Mouse (Mus musculus) midbrain, embryonic 16.5 days (tissue): ENCODE measurements at regions not wholly inside any gene's neighbourhood (a gene's known extent, or its start where the extent isn't known, plus 50 kb on each side); places are given as distances from the start of the nearest gene placed in this dataset.

Experiments used
- ATAC-seq: fragments of 200-750 bp; cut with Nextera tagmentation; 2 replicates; pipeline ENCODE4 v1.8.0; 2017; ENCODE audit warnings: moderate TSS enrichment
- H3K27ac ChIP-seq: fragments of 300-500 bp; sonication (generic); 2 replicates; pipeline ENCODE4 v1.5.1; 2014; ENCODE audit warnings: mild to moderate bottlenecking, low read length, mixed read lengths
- H3K27me3 ChIP-seq: fragments of 300-500 bp; sonication (generic); 2 replicates; pipeline ENCODE4 v1.6.1; 2014; ENCODE audit warnings: low read depth, low read length, mixed read lengths; ENCODE audit not compliant: control insufficient read depth, insufficient read depth
- H3K36me3 ChIP-seq: fragments of 300-500 bp; sonication (generic); 2 replicates; pipeline ENCODE4 v1.6.1; 2014; ENCODE audit warnings: mild to moderate bottlenecking, low read length, moderate library complexity, mixed read lengths; ENCODE audit not compliant: control insufficient read depth, insufficient read depth
- H3K4me1 ChIP-seq: fragments of 300-500 bp; sonication (generic); 2 replicates; pipeline ENCODE4 v1.6.1; 2014; ENCODE audit warnings: mild to moderate bottlenecking, low read length, mixed read lengths; ENCODE audit not compliant: control insufficient read depth, insufficient read depth
- H3K4me2 ChIP-seq: fragments of 300-500 bp; sonication (generic); 2 replicates; pipeline ENCODE4 v1.6.1; 2014; ENCODE audit warnings: mild to moderate bottlenecking, low read length, mixed read lengths
- H3K4me3 ChIP-seq: fragments of 300-500 bp; sonication (generic); 2 replicates; pipeline ENCODE4 v1.5.1; 2014; ENCODE audit warnings: low read depth, mild to moderate bottlenecking, low read length, moderate library complexity, mixed read lengths
- H3K9ac ChIP-seq: fragments of 300-500 bp; sonication (generic); 2 replicates; pipeline ENCODE4 v1.6.1; 2014; ENCODE audit warnings: low read depth, low read length, mixed read lengths
- H3K9me3 ChIP-seq: fragments of 300-500 bp; sonication (generic); replicated peaks from 2 replicates; pipeline ENCODE4 v1.6.1; 2014; ENCODE audit warnings: mild to moderate bottlenecking, low read length, mixed read lengths; ENCODE audit not compliant: control insufficient read depth, poor library complexity, severe bottlenecking
- WGBS: fragments of 180-500 bp; shearing (Covaris S2); extraction: QIAGEN DNeasy Blood & Tissue Kit; methylation state at CpG from one replicate; pipeline ENCODE4 v1.1.7; 2014; 5-methylcytosine and 5-hydroxymethylcytosine counted together

DNA sequence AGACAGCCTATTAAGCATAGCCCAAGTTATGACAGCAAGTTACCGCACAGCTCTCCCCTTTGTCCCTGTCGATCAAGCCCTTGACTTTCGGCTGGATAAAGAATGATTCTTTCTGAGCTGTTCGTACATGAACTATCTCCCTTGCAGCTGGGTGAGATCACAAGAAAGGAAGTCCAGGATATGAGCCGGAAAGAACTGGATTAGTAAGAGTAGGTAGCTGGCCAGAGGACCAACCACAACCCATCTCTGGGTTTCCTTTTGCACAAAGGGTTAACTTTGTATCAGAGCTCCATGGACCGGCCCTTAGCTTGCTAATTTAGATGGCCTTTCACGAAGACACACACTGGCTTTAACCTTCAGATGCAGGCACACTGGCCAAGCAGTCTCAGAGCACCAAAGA lies 153.3 kb upstream of the Spdye4c start:
- Histone ChIP-seq H3K27ac (no peak overlapping the region), H3K27me3 (no peaks in the 10 kb centered on the region), H3K4me1 (no peaks in the 10 kb centered on the region), H3K9ac (no peak overlapping the region), H3K36me3 (no peaks in the 10 kb centered on the region), H3K4me3 (no peak overlapping the region), H3K4me2 (no peak overlapping the region), H3K9me3 (no peaks in the 10 kb centered on the region)
- WGBS, result 71% methylated on average over 7 of the region's 7 CpGs
- no peak for ATAC-seq

- ATAC-seq, result no peak
- no peak overlapping the region for H3K4me2 ChIP-seq
Observed at GRCm38 (mm10) chr2:128438161-128438822, 152.7 kb upstream of the Spdye4c start.

DNA sequence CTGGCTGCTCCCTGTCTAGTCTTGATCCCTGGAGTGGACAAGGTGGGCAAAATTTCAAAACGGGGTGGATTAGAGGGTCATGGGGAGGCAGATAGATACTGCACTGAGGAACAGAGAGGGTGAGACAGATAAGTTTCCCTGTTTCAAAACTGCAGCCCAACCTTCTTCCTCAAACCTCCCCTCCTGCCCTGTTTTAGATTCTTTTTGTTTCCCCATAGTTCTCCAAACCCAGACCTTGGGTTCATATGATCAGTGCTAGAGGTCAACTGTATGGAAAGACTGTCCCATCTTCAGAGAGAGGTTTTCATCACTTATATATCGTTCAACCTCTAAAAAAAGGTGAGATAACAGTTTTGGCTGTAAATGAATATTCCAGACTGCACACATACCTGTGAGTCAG lies 152.1 kb upstream of the Spdye4c start:
- no peak overlapping the region for H3K9ac ChIP-seq
- no peaks in the 10 kb centered on the region for H3K27me3 ChIP-seq
- no peak for ATAC-seq
- no peaks in the 10 kb centered on the region for H3K36me3 ChIP-seq
- no peak overlapping the region for H3K27ac ChIP-seq
- no peaks in the 10 kb centered on the region for H3K4me1 ChIP-seq
- no peaks in the 10 kb centered on the region for H3K9me3 ChIP-seq
- 69% methylated on average over 2 of the region's 2 CpGs for WGBS
- H3K4me2 ChIP-seq, result no peak overlapping the region
- H3K4me3 ChIP-seq, result no peak overlapping the region

More at GRCm38 (mm10) chr2:128438161-128438822, 152.7 kb upstream of the Spdye4c start:
- no peaks in the 10 kb centered on the region for H3K4me1 ChIP-seq
- no peaks in the 10 kb centered on the region for H3K27me3 ChIP-seq
- H3K9ac ChIP-seq, result no peak overlapping the region
- H3K27ac ChIP-seq, result no peak overlapping the region
- H3K36me3 ChIP-seq, result no peaks in the 10 kb centered on the region
- no peaks in the 10 kb centered on the region for H3K9me3 ChIP-seq
- no peak overlapping the region for H3K4me3 ChIP-seq
- WGBS, result 68% methylated on average over 12 of the region's 12 CpGs

DNA sequence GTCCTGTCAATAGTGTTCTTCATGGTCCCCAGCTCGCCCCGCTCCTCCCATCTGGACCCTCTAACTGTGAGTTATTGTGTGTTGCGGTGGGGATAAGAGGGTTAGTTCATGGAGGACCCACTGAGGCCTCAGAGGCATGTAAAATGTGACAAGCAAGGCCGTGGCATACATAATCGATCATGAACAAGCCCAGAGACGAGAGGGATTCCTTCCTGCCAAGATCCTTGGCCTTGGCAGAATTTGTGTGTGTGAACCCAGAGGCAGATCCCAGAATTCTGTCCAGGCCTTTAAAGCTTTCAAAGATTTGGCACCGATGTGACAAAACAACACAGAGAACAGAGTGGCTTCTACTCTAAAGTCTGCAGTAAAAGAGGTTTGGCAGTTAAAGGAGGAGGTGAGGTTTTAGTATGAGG lies 146.4 kb upstream of the Spdye4c start:
- no peaks in the 10 kb centered on the region for H3K36me3 ChIP-seq
- no peak overlapping the region for H3K4me2 ChIP-seq
- H3K27me3 ChIP-seq, result no peaks in the 10 kb centered on the region
- no peak overlapping the region for H3K9ac ChIP-seq
- H3K9me3 ChIP-seq, result no peaks in the 10 kb centered on the region
- no peak overlapping the region for H3K27ac ChIP-seq
- no peak overlapping the region for H3K4me3 ChIP-seq
- H3K4me1 ChIP-seq, result no peaks in the 10 kb centered on the region
- ATAC-seq, result peak; percentile 68
- WGBS, result 68% methylated on average over 7 of the region's 7 CpGs

DNA sequence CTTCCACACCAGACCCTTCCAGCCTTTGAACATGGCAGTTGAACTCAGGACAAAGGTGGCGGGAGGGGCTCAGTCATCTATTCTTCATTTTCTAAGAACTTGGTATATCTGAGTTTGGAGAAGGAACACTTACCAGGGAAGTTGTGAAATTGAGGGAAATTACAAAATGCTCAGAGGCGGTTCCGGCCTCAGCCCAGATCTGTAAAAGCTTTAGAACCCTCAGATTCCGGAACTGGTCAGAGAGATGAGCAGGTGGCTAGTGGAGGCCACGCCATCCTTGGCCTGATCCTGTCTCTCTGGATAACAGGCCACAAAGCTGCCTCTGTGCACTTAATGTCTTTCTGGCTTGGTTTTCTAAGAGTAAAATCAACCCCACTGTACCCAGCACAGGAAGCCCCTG lies 145.6 kb upstream of the Spdye4c start:
- 97% methylated on average over 5 of the region's 5 CpGs for WGBS
- H3K9me3 ChIP-seq, result no peaks in the 10 kb centered on the region
- ATAC-seq, result no peak

DNA sequence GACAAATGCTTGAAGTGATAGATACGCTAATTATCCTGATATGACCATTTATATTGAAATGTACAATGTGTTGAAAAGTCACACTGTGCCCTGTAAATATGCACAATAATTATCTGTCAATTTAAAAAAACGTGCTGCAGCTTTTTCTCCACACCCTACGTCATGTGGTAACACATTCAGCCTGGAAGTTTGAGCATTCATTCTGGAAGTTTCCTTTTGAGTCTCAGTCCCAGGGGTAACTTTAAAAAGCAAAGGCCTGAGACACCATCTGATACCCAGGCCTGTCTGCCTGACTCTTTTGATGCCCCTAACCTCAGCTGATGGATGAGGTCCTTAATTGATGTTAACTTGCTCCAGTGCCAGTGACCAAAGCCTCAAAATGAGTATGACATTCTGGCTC lies 141.7 kb upstream of the Spdye4c start:
- WGBS, result 77% methylated on average over 3 of the region's 3 CpGs
- H3K36me3 ChIP-seq, result no peaks in the 10 kb centered on the region
- H3K4me3 ChIP-seq, result no peak overlapping the region
- H3K27ac ChIP-seq, result no peak overlapping the region
- no peaks in the 10 kb centered on the region for H3K27me3 ChIP-seq
- H3K4me2 ChIP-seq, result no peak overlapping the region
- H3K9me3 ChIP-seq, result no peaks in the 10 kb centered on the region
- ATAC-seq, result no peak
- no peak overlapping the region for H3K9ac ChIP-seq
- no peaks in the 10 kb centered on the region for H3K4me1 ChIP-seq

More for the DNA sequence above, 145.6 kb upstream of the Spdye4c start:
- Histone ChIP-seq H3K4me1 (no peaks in the 10 kb centered on the region), H3K9ac (no peak overlapping the region), H3K27ac (no peak overlapping the region), H3K4me2 (no peak overlapping the region), H3K4me3 (no peak overlapping the region), H3K27me3 (no peaks in the 10 kb centered on the region), H3K36me3 (no peaks in the 10 kb centered on the region)

- WGBS, result 93% methylated on average over 4 of the region's 4 CpGs
- no peak overlapping the region for H3K9ac ChIP-seq
- ATAC-seq, result no peak
- no peaks in the 10 kb centered on the region for H3K4me1 ChIP-seq
- no peaks in the 10 kb centered on the region for H3K9me3 ChIP-seq
- no peaks in the 10 kb centered on the region for H3K36me3 ChIP-seq
- H3K4me2 ChIP-seq, result no peak overlapping the region
- no peaks in the 10 kb centered on the region for H3K27me3 ChIP-seq
- no peak overlapping the region for H3K4me3 ChIP-seq
- H3K27ac ChIP-seq, result no peak overlapping the region
Observed at GRCm38 (mm10) chr2:128450045-128450444, 141.0 kb upstream of the Spdye4c start.

DNA sequence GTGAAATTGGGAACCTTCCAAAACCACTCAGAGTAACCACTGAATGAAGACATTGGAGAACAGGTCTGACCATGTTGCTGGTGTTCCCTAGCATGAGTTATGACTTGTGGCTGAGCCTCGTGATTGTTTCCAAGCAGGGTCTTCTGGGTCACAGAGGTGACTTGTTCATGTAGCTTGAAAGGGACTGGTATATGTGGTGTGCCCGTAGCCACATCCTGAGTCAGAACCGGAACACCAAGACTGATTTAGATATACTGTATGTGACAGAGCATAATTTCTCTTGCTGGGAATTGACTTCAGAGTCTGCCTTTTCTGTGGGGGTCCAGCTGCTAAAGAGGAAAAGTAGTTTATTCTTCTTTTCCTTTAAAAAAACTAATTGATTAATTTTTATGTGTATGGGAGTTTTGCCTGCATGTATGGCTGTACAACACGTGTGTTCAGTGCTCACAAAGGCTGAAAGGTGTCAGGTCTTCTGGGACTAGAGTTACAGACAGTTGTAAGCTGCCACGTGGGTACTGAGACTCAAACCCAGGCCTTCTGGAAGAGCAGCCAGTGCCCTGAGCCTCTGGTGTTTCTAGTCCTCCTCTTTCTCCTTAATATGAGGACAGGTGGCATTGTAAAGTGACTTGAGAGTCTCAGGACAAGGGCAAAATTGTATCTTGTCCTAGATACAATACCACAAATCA lies 139.3 kb upstream of the Spdye4c start:
- no peaks in the 10 kb centered on the region for H3K4me1 ChIP-seq
- H3K4me3 ChIP-seq, result no peak overlapping the region
- no peak overlapping the region for H3K27ac ChIP-seq
- 74% methylated on average over 5 of the region's 5 CpGs for WGBS
- no peak overlapping the region for H3K9ac ChIP-seq
- no peak overlapping the region for H3K4me2 ChIP-seq
- no peak for ATAC-seq
- H3K36me3 ChIP-seq, result no peaks in the 10 kb centered on the region
- no peaks in the 10 kb centered on the region for H3K9me3 ChIP-seq
- H3K27me3 ChIP-seq, result no peaks in the 10 kb centered on the region

- Histone ChIP-seq H3K27ac (no peak overlapping the region), H3K4me1 (no peaks in the 10 kb centered on the region), H3K9me3 (no peaks in the 10 kb centered on the region), H3K27me3 (no peaks in the 10 kb centered on the region), H3K36me3 (no peaks in the 10 kb centered on the region), H3K4me3 (no peak overlapping the region), H3K9ac (no peak overlapping the region), H3K4me2 (no peak overlapping the region)
- no peak for ATAC-seq
- WGBS, result 93% methylated on average over 1 of the region's 1 CpGs
Observed at GRCm38 (mm10) chr2:128452582-128452981, 138.4 kb upstream of the Spdye4c start.
